Mouse (Mus musculus) liver, embryonic 16.5 days (tissue): ENCODE measurements around the gene Gm36079. TPM values are rescaled to one million over a fixed set of nuclear protein-coding genes. Genes with fewer than 3 reads are reported as not detected.
"Not testable (repeated sequence)": the region's sequence is repeated elsewhere in the genome, so short reads cannot be mapped to it uniquely, and the experiment has no call there.

Experiments used
- ATAC-seq: fragments of 200-750 bp; cut with Nextera tagmentation; 2 replicates; pipeline ENCODE4 v1.8.0; 2017; ENCODE audit warnings: low read depth, mild to moderate bottlenecking, moderate number of reproducible peaks, moderate library complexity
- H3K27ac ChIP-seq: fragments of 300-500 bp; sonication (generic); 2 replicates; pipeline ENCODE4 v1.5.1; 2014; ENCODE audit warnings: mild to moderate bottlenecking, low read length
- H3K27me3 ChIP-seq: fragments of 300-500 bp; sonication (generic); 2 replicates; pipeline ENCODE4 v1.6.1; 2014; ENCODE audit warnings: low read depth, low read length, mixed read lengths; ENCODE audit not compliant: control insufficient read depth, insufficient read depth
- H3K36me3 ChIP-seq: fragments of 300-500 bp; sonication (generic); 2 replicates; pipeline ENCODE4 v1.6.1; 2014; ENCODE audit warnings: mild to moderate bottlenecking; ENCODE audit not compliant: control insufficient read depth, insufficient read depth
- H3K4me1 ChIP-seq: fragments of 300-500 bp; sonication (generic); 2 replicates; pipeline ENCODE4 v1.6.1; 2014; ENCODE audit warnings: low read depth, low read length, mixed read lengths; ENCODE audit not compliant: control insufficient read depth
- H3K4me2 ChIP-seq: fragments of 300-500 bp; sonication (generic); 2 replicates; pipeline ENCODE4 v1.6.1; 2014; ENCODE audit warnings: low read depth, low read length, mixed read lengths
- H3K4me3 ChIP-seq: fragments of 300-500 bp; sonication (generic); 2 replicates; pipeline ENCODE4 v1.5.1; 2014; ENCODE audit warnings: low read depth, mild to moderate bottlenecking, low read length
- H3K9ac ChIP-seq: fragments of 300-500 bp; sonication (generic); 2 replicates; pipeline ENCODE4 v1.6.1; 2014; ENCODE audit warnings: low read depth, low read length
- H3K9me3 ChIP-seq: fragments of 300-500 bp; sonication (generic); replicated peaks from 2 replicates; pipeline ENCODE4 v1.6.1; 2016; ENCODE audit warnings: low read length; ENCODE audit not compliant: control insufficient read depth
- WGBS: fragments of 180-500 bp; shearing (Covaris S2); extraction: QIAGEN DNeasy Blood & Tissue Kit; methylation state at CpG from one replicate; pipeline ENCODE4 v1.1.7; 2014; ENCODE audit not compliant: insufficient replicate concordance; 5-methylcytosine and 5-hydroxymethylcytosine counted together
- polyA plus RNA-seq: library from polyadenylated mRNA; unstranded; fragments of >200 nt; fragmentation: Nextera tagmentation; extraction: Ambion mirVana; gene quantifications from 2 replicates; pipeline ENCODE4 v1.2.1, GENCODE M21; 2015

Gene Gm36079
- 0.21 TPM in 1 of 2 replicates, not detected in the other for polyA plus RNA-seq

DNA sequence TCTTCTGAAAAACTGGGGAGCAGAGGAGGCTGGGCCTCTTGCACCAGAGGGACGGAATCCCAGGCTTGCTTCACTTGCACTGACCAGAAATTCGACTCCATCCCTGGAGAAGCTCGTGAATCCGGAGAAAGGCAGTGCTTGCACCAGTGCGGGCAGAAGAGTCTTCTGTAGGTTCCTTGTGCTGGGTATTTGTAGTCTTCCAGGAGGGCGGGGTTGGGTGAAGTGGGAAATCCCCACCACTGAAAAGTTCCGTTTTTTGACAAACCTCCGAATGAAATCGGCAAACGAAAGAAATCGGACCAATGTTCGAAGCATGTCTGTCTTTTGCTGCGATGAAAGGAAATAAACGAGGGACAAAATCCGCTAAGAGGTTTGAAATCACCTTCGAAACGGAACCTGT is at the start of gene Gm36079:
Gene Gm36079 (minus strand): TSS at position 101 of the 400 bp plus-strand sequence.
- H3K9me3 ChIP-seq, H3K4me2 ChIP-seq, ATAC-seq, H3K4me3 ChIP-seq, H3K27ac ChIP-seq, H3K27me3 ChIP-seq, H3K9ac ChIP-seq, H3K36me3 ChIP-seq, H3K4me1 ChIP-seq: not testable (repeated sequence)
- WGBS = 0% methylated on average over 2 of the region's 17 CpGs

DNA sequence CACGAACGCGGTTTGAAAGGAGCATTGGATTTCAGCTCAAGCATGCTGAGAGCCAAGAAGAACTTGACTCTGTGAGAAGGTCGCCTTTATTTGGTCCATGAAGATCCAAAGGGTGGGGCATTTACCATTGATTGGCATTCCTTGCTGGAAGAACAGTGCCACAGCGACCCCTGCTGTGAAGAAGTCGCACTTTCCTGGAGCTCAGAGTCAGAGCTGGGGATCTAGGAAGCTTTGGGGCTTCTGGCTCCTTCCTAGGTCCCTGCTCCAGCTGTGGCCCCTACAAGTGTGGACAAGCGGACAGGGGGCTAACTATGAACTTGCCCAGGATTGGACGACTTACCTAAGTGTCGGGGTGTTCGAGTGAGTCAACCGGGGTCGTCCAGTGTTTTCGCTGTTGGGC is 44.1 kb upstream of the Gm36079 start:
- WGBS = no CpG with 5 or more reads among the region's 13 CpGs
- H3K4me3 ChIP-seq, ATAC-seq, H3K27me3 ChIP-seq, H3K9me3 ChIP-seq, H3K9ac ChIP-seq, H3K36me3 ChIP-seq, H3K4me1 ChIP-seq, H3K4me2 ChIP-seq, H3K27ac ChIP-seq: not testable (repeated sequence)

DNA sequence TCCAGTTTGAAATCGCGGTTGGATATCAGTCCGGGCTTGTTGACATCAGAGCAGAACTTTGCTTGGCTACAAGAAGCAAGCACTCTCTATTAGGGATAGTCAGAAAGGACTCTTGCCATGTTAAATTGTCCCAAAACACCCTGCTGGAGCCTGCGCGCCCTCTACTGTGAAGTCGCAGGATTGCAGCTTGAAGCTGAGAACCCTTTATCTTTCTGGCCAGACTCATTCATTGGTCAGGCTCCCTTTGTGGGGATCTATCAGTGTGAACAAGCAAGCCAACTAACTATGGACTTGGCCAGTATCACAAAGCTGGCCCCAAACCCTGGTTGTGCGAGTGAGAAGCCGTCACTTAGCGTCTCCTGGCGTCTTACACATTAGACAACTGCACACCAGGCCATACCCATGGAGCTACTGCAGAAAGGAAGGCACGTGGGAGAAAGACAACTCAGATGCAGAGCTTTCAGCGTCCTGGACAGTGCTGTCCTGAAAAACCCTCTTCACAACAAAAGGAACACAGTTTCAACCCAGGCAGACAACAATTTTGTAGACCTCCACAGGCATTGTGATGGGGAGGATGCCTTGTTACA is 43.3 kb upstream of the Gm36079 start:
- not testable (repeated sequence) for H3K9me3 ChIP-seq, H3K4me2 ChIP-seq, H3K27ac ChIP-seq, H3K36me3 ChIP-seq, H3K4me1 ChIP-seq, H3K4me3 ChIP-seq, H3K9ac ChIP-seq, ATAC-seq, H3K27me3 ChIP-seq
- WGBS = no CpG with 5 or more reads among the region's 12 CpGs

DNA sequence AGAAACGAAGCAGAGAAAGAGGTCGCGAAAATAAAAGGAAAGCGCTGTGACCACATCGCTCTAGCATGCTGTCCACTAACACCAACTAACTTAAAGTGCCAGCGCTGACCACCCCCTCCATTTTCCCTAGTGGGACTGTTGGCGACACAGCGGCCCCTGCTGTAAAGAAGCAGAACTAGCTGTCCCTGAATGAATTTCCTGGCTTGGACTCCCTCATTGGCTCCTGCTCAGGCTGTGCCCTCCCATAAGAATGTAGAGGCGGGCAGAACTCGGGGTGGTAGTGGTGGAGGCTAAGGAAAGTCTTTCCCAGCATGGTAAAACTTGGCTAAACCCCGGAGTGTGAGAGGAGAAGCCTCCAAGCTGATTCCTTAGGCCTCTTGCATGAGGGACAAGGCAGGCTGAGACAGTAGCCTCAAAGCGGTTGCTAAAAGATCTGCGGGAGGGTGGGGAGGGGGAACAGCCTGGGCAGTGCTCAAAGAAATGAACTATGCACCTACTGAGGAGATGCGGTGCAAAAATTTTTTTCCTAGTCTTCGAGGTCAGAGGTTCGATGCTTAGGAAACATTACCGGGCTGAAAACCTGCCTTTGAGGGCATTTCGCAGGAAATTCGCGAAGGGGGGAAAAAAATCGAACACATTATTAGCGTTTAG is 36.8 kb upstream of the Gm36079 start:
- H3K27me3 ChIP-seq, H3K4me2 ChIP-seq, H3K9me3 ChIP-seq, H3K36me3 ChIP-seq, ATAC-seq, H3K9ac ChIP-seq, H3K27ac ChIP-seq, H3K4me1 ChIP-seq, H3K4me3 ChIP-seq: not testable (repeated sequence)
- no CpG with 5 or more reads among the region's 22 CpGs for WGBS

DNA sequence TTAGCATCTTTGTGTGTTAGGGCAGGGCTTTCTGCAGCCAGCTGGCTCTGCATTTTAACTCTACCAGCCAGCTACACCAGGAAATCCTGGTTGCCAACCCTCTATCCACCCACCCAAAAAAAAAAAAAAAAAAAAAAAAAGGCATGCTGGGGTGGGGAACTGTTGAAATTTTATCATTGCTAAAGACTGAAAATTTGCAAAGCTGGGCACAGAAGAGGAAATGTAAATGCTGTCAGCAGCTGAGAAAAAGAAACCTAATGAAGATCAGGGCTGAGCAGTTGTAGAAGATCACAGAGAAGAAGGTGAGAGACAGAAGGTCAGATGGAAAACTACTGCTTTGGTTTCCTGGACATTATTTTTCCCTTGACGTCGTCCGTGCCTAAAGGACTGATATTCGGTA is 36.1 kb upstream of the Gm36079 start:
- not testable (repeated sequence) for ATAC-seq, H3K27me3 ChIP-seq, H3K36me3 ChIP-seq, H3K4me1 ChIP-seq, H3K27ac ChIP-seq, H3K9me3 ChIP-seq, H3K9ac ChIP-seq, H3K4me2 ChIP-seq, H3K4me3 ChIP-seq
- WGBS = no CpG with 5 or more reads among the region's 4 CpGs

DNA sequence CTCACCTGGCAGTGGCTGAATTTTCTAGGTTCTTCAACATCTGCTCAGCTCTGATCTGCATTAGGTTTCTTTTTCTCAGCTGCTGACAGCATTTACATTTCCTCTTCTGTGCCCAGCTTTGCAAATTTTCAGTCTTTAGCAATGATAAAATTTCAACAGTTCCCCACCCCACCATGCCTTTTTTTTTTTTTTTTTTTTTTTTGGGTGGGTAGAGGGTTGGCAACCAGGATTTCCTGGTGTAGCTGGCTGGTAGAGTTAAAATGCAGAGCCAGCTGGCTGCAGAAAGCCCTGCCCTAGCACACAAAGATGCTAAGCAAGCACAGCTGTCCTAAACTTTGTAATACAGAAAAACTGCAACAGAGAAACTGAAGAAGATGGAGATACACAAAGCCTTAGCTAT is 25.3 kb upstream of the Gm36079 start, which contains the start of gene Gm21188:
Gene Gm21188 (minus strand): TSS at position 110 of the 400 bp plus-strand sequence.
- H3K9ac ChIP-seq, H3K36me3 ChIP-seq, H3K9me3 ChIP-seq, ATAC-seq, H3K4me3 ChIP-seq, H3K27ac ChIP-seq, H3K4me1 ChIP-seq, H3K27me3 ChIP-seq, H3K4me2 ChIP-seq: not testable (repeated sequence)

DNA sequence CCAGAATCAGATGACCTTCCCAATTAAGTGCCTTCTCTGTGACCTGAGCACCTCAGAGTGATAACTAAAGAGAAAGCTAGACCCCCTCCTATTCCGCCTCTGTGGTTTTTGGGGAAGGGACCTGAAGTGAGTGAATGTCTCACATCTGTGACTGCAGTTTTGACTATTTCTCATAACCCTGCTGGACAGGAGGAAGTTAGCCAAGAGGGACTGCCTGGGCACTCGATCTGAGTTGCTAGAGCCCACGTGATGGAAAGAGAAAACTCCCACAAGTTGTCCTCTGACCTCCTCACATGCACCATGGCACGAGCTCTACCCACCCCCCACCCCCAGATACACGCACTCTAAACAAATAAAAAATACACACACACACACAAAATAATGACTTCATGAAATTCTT is 21.8 kb upstream of the Gm36079 start:
- not testable (repeated sequence) for H3K27ac ChIP-seq, H3K4me2 ChIP-seq, H3K4me1 ChIP-seq, H3K27me3 ChIP-seq, H3K9me3 ChIP-seq, H3K9ac ChIP-seq, H3K36me3 ChIP-seq, H3K4me3 ChIP-seq, ATAC-seq
- WGBS = no CpG with 5 or more reads among the region's 5 CpGs

DNA sequence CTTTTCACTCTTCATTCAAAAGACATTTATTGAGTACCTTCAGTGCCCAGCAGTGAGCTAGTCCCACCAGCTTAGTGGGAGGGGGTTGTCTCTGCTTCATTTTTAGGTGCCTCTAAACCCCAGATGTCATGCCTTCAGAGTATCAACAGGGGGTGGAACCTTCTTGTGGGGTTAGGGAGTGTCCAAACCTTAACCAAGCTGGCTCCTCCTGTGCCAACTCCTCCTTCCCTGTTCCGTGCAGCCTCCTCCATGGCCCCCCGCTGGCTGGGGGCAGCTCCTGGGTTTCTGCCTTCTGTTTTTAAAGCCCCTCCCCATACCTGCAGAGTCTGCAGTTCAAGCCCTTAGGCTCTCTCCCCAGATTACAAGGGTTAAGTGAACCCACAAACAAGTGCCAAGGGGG is 21.4 kb upstream of the Gm36079 start:
- H3K4me2 ChIP-seq, H3K9me3 ChIP-seq, ATAC-seq, H3K9ac ChIP-seq, H3K36me3 ChIP-seq, H3K27me3 ChIP-seq, H3K4me3 ChIP-seq, H3K27ac ChIP-seq, H3K4me1 ChIP-seq: not testable (repeated sequence)
- WGBS = no CpG with 5 or more reads among the region's 2 CpGs

DNA sequence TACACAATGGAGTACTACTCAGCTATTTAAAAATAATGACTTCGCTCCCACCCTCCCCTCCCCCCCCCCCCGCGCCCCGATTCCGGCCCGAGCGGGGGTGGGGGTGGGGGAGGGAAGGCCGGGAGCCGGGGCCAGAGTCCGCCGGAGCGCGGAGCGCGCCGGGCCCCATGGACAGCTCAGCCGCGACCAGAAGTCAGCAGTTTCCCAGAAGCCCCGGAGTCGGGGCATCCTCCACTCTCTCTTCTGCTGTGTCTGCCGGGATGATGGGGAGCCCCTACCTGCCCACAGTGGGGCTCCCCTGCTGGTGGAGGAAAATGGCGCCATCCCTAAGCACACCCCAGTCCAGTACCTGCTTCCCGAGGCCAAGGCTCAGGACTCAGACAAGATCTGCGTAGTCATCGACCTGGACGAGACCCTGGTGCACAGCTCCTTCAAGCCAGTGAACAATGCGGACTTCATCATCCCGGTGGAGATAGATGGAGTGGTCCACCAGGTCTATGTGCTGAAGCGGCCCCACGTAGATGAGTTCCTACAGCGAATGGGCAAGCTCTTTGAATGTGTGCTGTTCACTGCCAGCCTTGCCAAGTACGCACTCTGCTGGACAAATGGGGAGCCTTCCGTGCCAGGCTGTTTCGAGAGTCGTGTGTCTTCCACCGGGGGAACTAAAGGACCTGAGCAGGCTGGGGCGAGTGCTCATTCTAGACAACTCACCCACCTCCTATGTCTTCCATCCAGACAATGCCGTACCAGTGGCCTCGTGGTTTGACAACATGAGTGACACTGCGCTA is 19.8 kb upstream of the Gm36079 start:
- H3K36me3 ChIP-seq, H3K4me3 ChIP-seq, H3K27ac ChIP-seq, H3K9me3 ChIP-seq, H3K4me1 ChIP-seq, H3K27me3 ChIP-seq, H3K4me2 ChIP-seq, ATAC-seq, H3K9ac ChIP-seq: not testable (repeated sequence)
- WGBS = 2% methylated on average over 8 of the region's 40 CpGs
